Mouse (Mus musculus) layer of hippocampus, adult 11-12 months (tissue): ENCODE data around the gene Adamtsl4.
"Not testable (repeated sequence)": the region's sequence is repeated elsewhere in the genome, so short reads cannot be mapped to it uniquely, and the experiment has no call there.

Experiments
- DNase-seq: peaks from one replicate; pipeline ENCODE4 v3.0.0; 2022; ENCODE audit warnings: low spot score

Adamtsl4 gene

DNA sequence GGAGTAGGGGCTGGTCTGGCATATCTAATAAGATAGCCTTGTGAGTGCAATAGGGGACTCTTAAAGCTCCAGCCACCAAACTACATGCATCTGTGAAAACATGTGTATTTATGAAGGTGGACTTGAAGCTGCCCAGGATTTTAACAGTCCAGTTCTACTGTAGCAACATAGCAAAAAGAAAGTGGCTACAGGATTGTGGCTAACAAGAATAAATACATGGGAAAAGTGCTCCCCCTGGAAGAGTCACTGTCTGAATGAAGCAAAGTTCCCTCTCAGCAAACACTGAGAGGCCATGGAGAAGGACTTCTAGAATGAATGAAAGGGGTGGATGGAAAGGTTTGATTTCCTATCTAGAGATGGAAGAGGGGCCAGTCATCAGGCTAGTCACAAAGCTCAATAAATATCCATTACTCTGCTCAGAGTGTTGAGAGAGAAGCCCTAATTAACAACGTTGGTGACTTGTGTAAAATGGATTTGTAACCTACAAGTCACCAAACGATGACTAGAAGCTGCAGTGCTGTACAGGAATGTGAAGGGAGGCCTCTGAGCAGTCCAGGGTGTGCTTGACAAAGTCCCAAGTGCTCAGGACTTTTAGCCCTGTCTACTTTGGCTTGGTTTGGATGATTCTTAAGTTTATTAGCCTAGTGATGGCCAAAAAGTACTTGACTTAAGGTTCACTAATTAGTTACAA lies 26.8 kb downstream of the Adamtsl4 start:
- no peak for DNase-seq

DNA sequence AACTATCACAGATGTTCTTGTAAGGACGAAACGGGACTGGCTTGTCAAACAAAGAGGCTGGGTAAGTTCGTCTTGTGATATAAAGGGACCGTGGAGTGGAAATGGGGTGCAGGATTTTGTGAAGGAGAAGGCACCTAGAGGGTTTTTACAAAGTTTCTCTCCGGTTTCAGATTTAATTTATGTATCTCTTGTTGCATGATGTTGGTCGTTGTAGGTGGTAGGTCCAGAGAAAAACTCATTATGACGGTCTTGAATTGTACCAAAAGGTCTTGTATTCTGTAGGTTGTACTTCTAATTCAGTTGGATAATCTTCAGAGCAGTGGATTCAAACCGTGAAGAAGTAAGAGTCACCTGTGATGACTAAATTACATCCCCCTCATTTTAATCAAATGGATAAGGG lies 27.8 kb downstream of the Adamtsl4 start:
- no peak for DNase-seq

DNA sequence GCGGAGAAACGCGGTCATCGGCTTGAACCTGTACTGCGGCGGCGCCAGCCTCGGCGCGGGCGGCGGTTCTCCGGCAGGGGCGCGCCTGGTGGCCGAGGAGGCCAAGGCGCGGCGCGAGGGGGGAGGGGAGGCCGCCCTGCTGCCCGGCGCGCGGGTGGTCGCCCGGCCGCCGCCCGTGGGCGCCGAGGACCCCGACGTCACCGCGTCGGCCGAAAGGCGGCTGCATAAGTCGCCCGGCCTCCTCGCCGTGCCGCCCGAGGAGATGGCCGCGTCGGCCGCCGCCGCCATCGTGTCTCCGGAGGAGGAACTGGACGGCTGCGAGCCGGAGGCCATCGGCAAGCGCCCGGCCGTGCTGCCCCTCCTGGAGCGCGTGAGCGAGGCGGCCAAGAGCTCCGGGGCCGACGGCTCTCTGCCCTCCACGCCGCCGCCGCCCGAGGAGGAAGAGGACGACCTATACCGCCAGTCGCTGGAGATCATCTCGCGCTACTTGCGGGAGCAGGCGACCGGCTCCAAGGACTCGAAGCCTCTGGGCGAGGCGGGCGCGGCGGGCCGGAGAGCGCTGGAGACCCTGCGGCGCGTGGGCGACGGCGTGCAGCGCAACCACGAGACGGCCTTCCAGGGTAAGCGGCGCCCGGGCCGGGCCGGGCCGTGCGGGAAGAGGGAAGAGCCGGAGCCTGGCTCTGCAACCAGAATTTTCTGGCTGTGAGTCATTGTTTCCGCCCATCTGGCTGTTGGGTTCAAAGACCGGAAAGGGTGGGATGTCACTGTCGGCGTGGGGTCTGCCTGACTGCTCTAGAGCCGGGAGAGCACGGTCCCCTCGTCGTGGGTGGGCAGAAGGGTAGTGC lies 28.6 kb downstream of the Adamtsl4 start:
- DNase-seq: peak; percentile 63

DNA sequence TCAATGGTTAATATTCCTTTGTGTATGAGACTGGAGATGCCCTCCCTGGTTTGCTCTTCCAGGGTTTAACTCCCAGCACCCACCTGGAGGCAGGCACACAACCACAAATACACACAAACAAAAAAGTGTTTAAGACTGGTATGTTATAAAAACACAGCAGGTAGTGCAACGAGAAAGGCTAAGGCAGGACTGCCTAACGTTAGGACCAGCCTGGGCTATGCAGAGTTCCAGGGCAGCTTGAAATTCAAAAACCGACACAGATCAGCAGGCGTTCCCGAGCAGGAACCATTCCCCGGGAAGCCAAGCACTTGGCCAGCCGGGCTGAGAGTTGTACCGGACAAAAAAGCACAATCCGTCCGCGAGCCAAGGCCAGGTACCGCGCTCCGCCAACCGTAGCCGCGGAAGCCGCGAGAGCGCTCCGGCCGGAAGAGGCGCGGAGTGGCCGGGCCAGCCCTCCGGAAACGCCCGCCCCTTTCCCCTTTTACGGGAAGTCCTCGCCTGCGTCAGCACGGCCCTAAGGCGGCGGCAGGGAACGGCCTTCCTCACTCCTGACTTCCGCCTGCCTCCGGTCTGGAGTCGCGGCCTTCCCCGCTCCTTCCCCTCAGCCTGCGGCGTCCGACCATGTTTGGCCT lies 29.4 kb downstream of the Adamtsl4 start, which contains the start of gene Mcl1:
Mcl1 (plus strand) TSS at position 553 of the 632 bp plus-strand sequence.
- peak; percentile 93 for DNase-seq

DNA sequence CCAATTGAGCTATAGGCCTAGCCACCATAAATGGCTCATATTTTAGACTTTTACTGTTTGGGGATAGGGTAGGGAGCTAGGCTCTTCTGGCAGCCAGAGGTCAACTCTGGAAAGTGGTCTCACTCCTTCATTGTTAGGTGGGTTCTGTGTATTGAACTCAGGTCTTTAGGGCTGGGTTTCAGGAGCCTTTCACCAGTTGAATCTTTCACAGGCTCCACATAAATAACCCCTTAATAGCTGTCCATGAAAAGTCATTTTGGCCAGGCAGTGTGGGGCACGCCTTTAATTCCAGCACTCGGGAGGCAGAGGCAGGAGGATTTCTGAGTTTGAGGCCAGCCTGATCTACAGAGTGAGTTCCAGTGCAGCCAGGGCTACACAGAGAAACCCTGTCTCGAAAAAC lies 30.0 kb downstream of the Adamtsl4 start:
- DNase-seq: no peak

DNA sequence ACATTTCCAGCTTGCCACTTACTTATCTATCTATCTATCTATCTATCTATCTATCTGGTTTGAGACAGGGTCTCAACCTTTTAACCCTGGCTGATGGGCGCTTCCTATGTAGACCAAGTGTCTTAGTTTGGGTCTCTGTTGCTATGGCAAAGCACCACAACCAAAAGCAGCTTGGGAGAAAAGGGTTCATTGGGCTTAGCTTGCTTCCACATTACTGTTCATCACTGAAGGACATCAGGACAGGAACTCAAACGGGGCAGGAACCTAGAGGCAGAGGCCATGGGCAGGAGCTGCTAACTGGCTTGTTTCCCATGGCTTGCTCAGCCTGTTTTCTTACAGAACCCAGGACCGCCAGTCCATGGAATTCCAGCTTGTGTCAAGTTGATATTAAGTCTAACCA lies 30.6 kb downstream of the Adamtsl4 start:
- no peak for DNase-seq

DNA sequence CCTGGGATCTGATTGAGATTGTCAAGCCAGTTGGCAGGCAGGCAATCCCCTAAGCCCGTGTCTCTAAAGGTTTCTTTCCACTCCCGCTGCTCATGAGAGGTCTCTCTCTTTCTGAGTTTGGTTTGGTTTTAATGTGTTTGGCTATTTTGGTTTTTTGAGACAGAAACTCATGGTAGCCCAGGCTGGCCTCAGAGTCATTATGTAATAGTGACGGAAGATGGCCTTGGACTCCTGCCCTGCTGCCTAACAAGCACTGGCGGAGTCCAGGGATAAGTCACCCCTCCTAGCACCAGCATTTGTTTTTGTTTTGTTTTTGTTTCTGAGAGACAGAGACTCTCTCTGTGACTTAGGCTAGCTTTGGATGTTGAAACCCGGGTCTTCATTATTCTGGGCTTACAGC lies 32.3 kb downstream of the Adamtsl4 start:
- DNase-seq: no peak

DNA sequence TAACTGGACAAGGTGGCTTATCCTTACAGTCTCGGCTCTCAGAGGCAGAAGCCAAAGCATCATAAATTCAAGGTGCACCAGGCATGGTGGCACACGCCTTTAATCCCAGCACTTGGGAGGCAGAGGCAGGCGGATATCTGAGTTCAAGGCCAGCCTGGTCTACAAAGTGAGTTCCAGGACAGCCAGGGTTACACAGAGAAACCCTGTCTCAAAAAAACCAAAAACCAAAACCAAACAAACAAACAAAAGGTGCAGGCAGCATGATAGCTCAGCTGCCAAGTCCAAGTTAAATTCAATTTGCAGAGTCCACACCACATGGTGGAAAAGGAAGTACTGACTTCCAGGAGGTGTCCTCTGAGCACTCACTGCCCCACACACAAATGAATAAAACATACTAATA lies 33.3 kb downstream of the Adamtsl4 start:
- DNase-seq: not testable (repeated sequence)

DNA sequence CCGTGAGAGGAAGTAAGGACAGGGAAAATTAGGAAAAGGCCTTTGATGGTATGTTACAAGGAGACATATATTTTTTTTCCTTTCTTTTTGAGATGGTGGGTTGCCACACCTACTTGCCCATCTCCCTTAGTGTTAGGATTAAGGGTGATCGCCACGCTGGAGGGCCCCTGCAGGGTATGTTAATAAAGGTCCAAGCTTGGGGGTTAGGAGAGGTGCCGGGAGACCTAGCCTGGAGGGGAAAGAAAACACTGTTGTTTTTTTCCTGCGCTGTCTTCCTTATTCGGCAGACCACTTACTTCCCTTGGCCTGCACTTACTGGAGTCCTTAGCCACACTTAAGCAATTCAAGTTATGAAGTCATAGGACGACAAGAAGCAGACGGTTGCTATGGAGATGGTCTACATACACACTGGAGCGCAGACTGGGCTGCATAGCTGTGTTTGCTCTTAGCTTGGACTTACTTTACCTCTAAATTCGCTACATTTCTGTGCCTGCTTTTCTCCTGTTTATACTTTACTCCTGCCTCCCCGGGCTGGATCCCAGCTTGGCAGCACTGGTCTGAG lies 34.2 kb downstream of the Adamtsl4 start:
- DNase-seq: no peak

DNA sequence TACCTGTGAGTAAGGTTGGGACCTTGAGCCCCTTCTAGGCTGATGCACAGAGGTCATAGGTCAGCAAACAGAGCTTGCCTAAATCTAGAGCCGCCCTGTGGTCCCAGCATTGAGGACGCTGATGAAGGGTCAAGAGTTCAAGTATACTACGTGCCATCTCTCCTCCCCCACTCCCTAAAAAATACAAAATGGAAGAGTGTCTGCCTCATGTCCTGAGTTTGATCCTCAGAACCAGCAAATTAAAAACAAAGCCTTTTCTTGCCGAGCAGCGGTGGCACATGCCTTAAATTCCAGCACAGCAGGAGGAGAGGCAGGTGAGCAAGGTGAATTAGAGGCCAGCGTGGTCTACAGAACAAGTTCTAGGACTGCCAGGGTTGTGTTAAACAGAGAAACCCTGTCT lies 34.8 kb downstream of the Adamtsl4 start:
- no peak for DNase-seq

DNA sequence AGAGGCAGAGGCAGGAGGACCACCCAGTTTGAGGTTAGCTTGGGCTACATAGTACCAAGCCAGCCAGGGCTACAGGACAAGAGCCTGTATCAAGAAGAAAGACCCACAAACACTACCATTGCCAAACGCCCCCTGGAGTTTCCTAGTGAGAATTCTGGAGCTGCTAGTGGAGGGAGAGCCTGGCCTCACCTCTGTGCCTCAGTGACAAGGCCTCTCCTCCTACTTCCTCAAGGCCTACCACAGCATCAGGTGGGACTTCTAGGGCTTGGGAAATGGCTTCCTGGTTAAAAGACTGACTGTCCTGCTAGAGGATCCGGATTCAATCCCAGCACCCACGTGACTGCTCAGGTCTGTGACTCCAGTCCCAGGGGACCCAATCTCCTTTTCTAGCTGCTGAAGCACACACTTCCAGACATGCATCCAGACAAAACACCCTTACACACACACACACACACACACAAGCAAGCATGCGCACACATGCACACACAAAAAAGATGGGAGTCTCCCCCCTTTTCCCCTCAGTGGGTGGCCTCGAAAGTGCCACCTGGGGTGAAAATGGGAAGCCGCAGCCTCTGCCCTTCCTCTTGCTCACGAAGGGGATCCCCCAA lies 35.4 kb downstream of the Adamtsl4 start:
- no peak for DNase-seq

DNA sequence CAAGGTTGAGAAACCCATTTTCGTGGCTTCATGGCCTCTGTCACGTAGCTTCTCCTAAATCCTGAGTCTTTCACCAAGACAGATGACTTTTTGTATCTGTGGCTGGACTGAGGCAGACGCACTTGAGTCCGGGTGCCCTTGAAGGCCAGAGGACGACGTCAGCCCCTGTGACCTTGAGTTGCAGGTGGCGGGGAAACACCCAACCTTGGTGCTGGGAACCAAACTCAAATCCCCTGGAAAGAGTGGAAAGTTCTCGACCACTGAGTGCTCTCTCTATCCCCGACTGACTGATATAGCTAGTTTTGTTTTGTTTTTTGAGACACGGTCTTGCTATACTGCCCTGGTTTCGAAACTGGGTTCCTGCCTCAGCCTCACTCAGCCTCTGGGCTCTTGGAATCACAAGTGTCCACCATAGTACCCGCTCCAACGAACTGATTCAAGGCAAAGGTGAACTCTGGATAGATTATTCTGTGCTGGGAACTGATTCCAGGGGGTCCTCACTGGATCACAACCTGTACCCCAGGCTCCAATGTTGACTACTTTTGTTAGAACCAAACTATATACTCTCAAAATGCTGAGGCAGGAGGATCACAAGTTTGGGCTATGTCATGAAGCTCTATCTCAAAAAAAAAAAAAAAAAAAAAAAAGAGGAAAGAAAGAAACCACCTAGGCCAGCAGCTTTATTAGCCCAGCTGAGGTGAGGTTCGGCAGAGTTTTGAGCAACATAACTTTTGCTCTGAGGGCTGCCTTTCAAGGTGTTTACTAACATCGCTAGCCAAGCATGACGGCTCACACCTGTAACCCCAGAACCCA lies 36.1 kb downstream of the Adamtsl4 start:
- DNase-seq: no peak

DNA sequence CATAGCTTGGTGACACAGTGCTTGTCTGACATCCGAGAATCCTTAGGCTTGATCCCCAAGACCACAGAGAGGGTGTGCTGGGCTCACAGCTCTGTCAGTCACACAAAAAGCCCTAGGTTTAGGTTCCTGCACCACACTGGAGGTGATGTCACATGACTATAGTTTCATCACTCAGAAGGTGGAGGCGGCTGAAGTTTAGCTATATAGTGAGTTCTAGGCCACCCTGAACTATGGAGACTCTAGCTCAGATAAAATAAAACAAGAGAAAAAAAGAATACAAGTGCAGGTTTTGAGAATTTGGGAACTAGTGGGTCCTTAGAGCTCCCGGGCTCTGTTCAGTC lies 36.7 kb downstream of the Adamtsl4 start:
- DNase-seq: no peak

DNA sequence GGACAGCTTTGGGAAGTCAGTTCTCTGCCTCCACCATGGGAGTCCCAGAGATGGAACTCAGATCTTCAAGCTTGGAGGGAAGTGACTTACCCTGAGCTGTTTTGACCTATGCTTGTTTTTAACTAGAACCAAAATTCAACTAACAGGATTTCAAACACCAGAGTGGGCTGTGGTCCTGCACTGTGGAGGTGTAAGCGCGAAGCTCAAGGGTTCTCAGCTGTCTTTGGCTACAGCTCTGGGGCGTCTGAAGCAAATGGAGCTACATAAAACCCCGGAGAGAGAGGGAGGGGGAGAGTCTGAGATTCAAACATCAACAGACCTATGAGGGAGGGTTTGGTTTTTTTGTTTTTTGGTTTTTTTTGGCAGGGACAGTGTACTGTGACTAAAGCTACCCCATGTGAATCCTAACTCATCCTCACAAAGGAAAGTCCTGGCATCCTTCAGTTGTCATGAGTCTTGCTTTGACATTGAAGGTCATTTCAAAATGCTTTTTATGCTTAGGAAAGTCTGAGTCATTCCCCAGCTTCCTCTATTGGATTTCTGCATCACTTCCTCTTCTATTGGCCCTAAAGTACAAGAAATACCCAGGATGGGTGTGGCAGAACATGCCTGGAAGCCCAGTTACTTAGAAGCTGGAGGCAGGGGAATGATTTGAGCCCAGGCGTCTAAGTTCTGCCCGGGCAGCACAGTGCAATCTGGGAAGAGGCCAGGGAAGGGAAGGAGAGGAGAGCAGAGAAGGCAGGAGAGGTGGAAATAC lies 37.3 kb downstream of the Adamtsl4 start:
- DNase-seq: no peak

DNA sequence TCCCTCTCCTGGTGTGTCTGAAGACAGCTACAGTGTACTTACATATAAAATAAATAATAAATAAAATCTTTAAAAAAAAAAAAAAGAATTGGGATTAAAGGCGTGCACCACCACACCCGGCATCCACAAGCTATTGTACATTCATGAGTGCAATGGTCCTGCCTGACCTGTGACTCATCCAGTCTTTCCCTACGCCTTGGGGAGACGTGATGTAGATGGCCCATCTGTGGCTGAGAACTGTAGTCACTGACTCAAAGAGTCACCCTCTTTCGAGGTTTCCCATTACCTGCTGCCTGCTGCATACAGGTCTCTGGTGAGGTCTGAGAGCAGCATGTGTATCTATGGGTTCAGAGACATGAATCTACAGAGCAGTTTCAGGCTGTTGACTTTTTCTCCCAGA lies 39.7 kb downstream of the Adamtsl4 start:
- DNase-seq: no peak

DNA sequence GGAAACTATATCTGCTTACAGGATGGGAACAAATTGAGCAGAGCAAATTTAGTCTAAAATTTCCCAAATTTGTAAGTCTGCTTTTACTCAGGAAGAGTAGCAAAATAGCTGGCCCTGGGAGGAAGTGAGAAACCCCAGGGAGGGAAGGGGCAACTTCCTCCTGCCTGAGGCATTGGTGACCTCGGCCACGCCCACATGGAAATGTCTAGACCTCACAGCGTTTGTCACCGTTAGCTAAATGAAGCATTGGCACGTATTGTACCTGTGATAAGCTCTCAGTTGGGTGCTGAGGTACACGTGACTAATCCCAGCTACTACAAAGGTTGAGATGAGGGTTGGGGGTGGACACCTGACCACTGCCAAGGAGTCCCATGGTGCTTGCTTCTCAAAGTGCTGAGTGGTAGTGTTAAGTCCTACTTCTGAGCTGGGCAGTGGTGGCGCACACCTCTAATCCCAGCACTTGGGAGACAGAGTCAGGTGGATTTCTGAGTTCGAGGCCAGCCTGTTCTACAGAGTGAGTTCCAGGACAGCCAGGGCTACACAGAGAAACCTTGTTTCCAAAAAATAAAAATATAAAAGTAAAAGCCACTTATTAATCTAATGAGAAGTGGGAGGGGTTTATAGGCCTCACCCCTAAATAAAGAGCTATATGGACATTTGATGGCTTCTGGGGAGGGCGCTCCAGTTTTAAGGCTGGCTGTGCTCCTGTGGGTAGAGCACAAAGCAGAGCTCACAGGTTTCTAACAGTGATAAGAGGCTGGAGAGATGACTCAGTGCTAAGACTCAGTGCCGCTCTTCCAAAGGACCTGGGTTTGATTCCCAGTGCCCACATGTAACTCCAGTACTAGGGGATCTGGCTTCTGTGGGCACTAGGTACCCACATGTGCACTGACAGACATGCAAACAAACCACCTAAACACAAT lies 42.1 kb downstream of the Adamtsl4 start:
- peak; percentile 54 for DNase-seq

DNA sequence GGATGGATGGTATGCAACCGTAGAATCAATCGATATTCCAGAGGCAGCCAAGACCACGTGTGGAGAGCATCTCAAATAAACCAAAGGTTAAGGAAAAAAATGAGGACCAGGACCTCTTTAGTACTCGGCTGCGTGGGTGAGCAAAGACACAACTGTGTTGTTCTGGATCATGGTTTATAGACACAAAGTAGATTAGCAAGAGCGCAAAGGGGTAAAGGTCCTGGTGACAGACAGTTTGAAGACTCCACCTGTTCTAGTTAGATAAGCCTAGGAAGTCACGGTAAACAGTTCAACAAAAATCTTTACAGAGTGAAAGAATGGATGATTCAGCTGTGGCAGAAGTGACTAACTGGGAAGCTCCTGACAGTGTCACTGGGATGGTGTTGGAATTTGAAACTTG lies 44.6 kb downstream of the Adamtsl4 start:
- no peak for DNase-seq

DNA sequence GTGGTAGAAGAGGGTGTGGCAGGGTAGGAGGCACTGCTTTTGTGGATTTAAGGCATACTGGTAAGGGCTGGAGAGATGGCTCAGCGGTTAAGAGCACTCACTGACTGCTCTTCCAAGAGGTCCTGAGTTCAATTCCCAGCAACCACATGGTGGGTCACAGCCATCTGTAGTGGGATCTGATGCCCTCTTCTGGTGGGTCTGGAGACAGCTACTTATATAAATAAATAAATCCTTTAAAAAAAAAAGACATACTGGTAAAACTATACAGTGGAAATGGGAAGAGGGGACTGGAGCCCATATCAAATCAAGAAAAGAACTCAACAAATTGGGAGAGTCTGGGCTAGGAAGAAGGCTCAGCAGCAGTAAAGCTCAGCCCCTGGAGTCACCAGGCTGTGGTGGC lies 48.0 kb downstream of the Adamtsl4 start:
- no peak for DNase-seq

DNA sequence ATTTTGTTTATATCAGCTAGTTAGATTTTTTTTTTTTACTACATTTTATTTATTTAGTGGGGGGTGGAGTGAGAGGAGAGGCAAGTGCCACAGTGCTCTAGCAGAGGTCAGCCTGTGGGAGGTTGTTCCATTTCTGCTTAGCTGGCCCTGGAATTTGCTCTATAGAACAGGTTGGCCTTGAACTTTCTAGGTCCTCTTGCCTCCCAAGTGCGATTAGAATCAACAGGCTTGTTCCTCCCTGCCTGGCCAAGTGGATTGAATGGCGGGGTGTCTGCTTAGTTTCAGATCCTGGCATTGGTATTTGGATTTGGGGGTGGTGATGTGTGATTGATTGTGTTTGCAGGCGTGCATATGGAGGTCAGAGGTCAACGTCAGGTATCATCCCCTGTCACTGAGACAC lies 51.6 kb downstream of the Adamtsl4 start:
- no peak for DNase-seq

DNA sequence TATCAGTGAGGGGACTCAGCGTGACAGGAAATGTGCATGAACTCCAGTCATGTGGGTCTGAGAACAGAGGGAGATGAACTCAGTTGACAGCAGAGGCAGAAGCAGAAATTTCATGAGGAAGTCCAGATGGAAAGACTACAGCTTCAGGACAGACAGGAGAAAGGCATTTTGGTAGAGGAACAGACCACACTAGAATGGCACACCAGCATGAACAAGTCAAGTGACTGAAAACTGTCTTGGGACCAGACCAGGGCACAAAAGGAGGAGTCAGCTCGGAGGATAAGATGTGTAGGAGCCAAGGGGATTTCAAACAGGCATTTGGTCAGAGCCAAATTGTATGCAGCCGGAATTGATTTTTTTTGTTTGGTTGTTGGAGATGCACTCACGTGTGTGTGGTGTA lies 52.1 kb downstream of the Adamtsl4 start:
- no peak for DNase-seq
